Mouse (Mus musculus) embryonic facial prominence, embryonic 14.5 days (tissue): ENCODE data around the gene Dnm3. TPM values are rescaled to one million over a fixed set of nuclear protein-coding genes. Genes with fewer than 3 reads are reported as not detected.

Experiments
- ATAC-seq: fragments of 200-750 bp; cut with Nextera tagmentation; 2 replicates; pipeline ENCODE4 v1.8.0; 2017; ENCODE audit warnings: low read depth, moderate number of reproducible peaks, moderate TSS enrichment
- DNase-seq: peaks from one replicate; pipeline ENCODE4 v3.0.0-alpha.2; 2015; ENCODE audit warnings: low spot score
- H3K27ac ChIP-seq: fragments of 300-500 bp; sonication (generic); replicated peaks from 2 replicates; pipeline ENCODE4 v1.5.1; 2014; ENCODE audit warnings: low read depth, mild to moderate bottlenecking, low read length, moderate library complexity
- H3K27me3 ChIP-seq: fragments of 300-500 bp; sonication (generic); replicated peaks from 2 replicates; pipeline ENCODE4 v1.6.1; 2014; ENCODE audit warnings: low read length; ENCODE audit not compliant: control insufficient read depth, insufficient read depth
- H3K36me3 ChIP-seq: fragments of 300-500 bp; sonication (generic); 2 replicates; pipeline ENCODE4 v1.6.1; 2014; ENCODE audit warnings: low read length, mixed read lengths; ENCODE audit not compliant: control insufficient read depth, insufficient read depth
- H3K4me1 ChIP-seq: fragments of 300-500 bp; sonication (generic); 2 replicates; pipeline ENCODE4 v1.6.1; 2014; ENCODE audit warnings: antibody characterized with exemption, low read length; ENCODE audit not compliant: control insufficient read depth, insufficient read depth
- H3K4me2 ChIP-seq: fragments of 300-500 bp; sonication (generic); 2 replicates; pipeline ENCODE4 v1.6.1; 2014; ENCODE audit warnings: low read depth, mild to moderate bottlenecking, low read length, moderate library complexity, mixed read lengths
- H3K4me3 ChIP-seq: fragments of 300-500 bp; sonication (generic); 2 replicates; pipeline ENCODE4 v1.5.1; 2014; ENCODE audit warnings: low read depth, mild to moderate bottlenecking, low read length
- H3K9ac ChIP-seq: fragments of 300-500 bp; sonication (generic); 2 replicates; pipeline ENCODE4 v1.6.1; 2014; ENCODE audit warnings: low read depth, mild to moderate bottlenecking, low read length, moderate library complexity, mixed read lengths
- H3K9me3 ChIP-seq: fragments of 300-500 bp; sonication (generic); 2 replicates; pipeline ENCODE4 v1.6.1; 2016; ENCODE audit warnings: low read length; ENCODE audit not compliant: control insufficient read depth
- WGBS: fragments of 180-500 bp; shearing (Covaris S2); extraction: QIAGEN DNeasy Blood & Tissue Kit; methylation state at CpG from one replicate; pipeline ENCODE4 v1.1.7; 2014; 5-methylcytosine and 5-hydroxymethylcytosine counted together
- polyA plus RNA-seq: library from polyadenylated mRNA; unstranded; fragments of >200 nt; fragmentation: Nextera tagmentation; extraction: Ambion mirVana; gene quantifications from 2 replicates; pipeline ENCODE4 v1.2.1, GENCODE M21; 2014

Dnm3 gene
- polyA plus RNA-seq: 9.1 and 10.7 TPM in 2 replicates

DNA sequence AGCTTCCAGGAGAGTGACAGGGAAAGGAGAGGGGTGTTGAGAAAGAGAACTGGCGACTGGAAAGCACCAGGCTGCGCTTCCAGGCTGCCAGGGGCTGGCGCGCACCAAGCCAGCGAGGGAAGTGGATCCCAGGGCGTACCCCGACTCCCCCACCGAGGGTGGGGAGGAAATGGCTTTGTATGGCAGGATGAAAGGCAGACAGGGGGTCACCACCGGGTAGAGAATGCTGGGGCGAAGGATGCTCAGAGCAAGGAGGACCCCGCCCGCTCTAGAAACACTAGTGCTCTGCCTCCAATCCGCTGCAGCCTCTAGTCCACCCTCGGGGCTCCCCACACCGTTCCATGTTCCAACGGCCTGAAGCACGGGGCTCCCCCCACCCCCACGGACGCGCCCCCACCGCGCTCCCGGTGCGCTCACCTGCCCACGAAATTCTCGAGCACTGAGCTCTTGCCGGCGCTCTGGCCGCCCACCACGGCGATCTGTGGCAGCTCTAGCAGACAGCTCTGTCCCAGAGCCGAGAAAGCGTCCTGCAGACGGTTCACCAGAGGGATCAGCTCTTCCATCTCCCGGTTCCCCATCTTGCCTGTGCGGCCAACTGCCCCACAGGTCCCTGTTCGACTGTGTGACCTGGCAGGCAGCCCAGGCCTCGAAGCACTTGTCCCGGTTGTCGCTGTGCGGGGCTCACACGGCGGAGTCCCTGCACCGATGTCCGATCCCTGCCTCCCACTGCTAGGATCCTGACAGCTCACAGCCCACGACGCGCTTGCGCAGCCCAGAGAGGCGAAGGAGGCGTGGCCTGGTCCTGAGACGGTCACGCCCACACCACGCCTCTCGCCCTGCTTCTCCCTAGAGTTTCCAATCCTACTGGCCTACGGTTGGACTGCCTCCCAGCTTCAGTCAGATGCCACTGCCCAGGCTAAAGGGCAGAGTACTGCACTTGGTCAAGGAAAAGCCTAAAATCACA, at the start of gene Dnm3:
Gene Dnm3 (minus strand): TSS at position 789 of the 964 bp plus-strand sequence.
- Histone ChIP-seq H3K27me3 (peaks cover 33% of the 10 kb centered on the region), H3K27ac (no peak within 1 kb of the TSS), H3K4me2 (peak within 1 kb of the TSS; percentile 98), H3K9me3 (no peaks in the 10 kb centered on the region), H3K9ac (peak within 1 kb of the TSS; percentile 69), H3K4me3 (peak within 1 kb of the TSS; percentile 68), H3K36me3 (no peaks in the 10 kb centered on the region), H3K4me1 (peaks cover 8% of the 10 kb centered on the region)
- ATAC-seq (peak; percentile 99), DNase-seq (peak; percentile 95)
- 0% methylated on average over 21 of the region's 56 CpGs for WGBS

DNA sequence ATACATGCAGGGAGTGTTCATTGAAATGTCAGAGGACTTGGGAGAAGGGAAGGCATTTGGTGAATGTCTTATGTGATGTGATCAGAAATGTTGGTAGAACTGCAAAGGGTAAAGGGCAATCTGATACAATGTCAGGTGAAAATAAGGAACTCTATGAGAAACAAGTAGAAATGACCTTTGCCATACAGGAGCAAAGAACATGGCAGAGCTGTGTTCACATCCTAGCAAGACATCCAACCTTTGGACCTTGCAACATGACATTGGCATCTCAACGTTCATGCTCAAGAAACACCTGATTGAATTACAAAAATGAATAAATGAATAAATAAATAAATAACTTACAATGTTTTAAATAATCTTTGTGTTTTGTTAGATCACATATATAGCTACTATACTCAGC, 37.3 kb upstream of the Dnm3 start:
- H3K4me2 ChIP-seq: no peak overlapping the region
- H3K4me1 ChIP-seq: no peaks in the 10 kb centered on the region
- no peaks in the 10 kb centered on the region for H3K27me3 ChIP-seq
- no peaks in the 10 kb centered on the region for H3K9me3 ChIP-seq
- H3K4me3 ChIP-seq: no peak overlapping the region
- H3K36me3 ChIP-seq: no peaks in the 10 kb centered on the region
- ATAC-seq (no peak), DNase-seq (no peak)
- H3K27ac ChIP-seq: no peak overlapping the region
- 79% methylated on average over 1 of the region's 1 CpGs for WGBS
- no peak overlapping the region for H3K9ac ChIP-seq

DNA sequence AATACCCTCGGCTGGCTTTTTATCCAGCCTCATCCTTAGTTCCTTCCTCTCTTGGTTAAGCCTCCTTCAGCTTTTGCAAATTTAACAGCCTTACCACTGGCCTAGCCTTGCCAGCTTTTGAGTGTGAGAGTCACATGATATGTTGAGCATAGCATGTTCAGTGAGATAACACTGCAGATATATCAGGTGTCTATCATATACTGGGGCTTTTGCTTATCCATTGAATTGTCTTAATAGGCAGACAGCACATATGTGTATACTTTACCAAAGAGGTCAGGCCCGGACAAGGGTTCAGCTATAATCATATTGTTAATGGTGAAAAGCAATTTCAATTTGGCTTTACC, 32.2 kb upstream of the Dnm3 start:
- H3K36me3 ChIP-seq: no peaks in the 10 kb centered on the region
- DNase-seq (no peak), ATAC-seq (no peak)
- H3K4me1 ChIP-seq: no peaks in the 10 kb centered on the region
- H3K9me3 ChIP-seq: no peaks in the 10 kb centered on the region
- WGBS: 71% methylated on average over 2 of the region's 2 CpGs
- no peaks in the 10 kb centered on the region for H3K27me3 ChIP-seq
- no peak overlapping the region for H3K9ac ChIP-seq
- H3K27ac ChIP-seq: no peak overlapping the region
- no peak overlapping the region for H3K4me3 ChIP-seq
- H3K4me2 ChIP-seq: no peak overlapping the region

DNA sequence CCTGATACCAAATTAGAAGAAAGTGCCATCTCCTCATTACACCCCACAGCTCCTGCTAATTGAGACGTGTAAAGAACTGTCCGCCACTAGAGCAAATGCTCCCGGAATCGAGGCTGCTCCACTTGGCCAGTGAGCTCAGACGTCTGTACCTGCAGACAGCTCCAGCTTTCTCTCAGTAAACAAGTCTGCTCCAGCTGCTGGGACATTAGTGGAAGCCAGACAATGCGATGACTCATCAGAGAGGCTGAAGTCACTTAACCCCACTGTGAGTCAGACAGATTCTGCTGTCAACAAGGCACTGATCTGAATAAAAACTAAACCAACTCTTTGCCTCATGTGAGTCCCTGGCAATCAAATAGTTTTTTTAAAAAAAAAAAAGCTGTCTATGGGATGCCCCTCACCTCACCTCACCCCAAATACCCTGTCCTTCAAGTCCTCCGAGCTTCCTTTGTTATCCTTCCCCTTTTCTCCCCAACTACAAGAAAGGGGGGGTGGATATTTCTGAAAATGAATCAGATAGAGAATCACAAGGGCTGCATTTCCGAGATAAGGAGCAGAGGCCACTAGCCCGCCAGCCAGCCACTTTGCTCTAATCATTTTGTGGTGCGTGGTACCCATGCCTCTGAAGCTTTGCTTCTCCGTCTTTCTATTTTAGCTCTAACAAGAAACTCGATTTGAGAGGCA, 31.6 kb upstream of the Dnm3 start:
- no peak overlapping the region for H3K9ac ChIP-seq
- H3K9me3 ChIP-seq: no peaks in the 10 kb centered on the region
- WGBS: 51% methylated on average over 12 of the region's 12 CpGs
- DNase-seq: peak; percentile 71
- H3K4me3 ChIP-seq: no peak overlapping the region
- H3K36me3 ChIP-seq: no peaks in the 10 kb centered on the region
- H3K27ac ChIP-seq: no peak overlapping the region
- H3K27me3 ChIP-seq: no peaks in the 10 kb centered on the region
- H3K4me2 ChIP-seq: no peak overlapping the region
- ATAC-seq: no peak; the same call in 1 of the 2 replicates
- H3K4me1 ChIP-seq: no peaks in the 10 kb centered on the region

DNA sequence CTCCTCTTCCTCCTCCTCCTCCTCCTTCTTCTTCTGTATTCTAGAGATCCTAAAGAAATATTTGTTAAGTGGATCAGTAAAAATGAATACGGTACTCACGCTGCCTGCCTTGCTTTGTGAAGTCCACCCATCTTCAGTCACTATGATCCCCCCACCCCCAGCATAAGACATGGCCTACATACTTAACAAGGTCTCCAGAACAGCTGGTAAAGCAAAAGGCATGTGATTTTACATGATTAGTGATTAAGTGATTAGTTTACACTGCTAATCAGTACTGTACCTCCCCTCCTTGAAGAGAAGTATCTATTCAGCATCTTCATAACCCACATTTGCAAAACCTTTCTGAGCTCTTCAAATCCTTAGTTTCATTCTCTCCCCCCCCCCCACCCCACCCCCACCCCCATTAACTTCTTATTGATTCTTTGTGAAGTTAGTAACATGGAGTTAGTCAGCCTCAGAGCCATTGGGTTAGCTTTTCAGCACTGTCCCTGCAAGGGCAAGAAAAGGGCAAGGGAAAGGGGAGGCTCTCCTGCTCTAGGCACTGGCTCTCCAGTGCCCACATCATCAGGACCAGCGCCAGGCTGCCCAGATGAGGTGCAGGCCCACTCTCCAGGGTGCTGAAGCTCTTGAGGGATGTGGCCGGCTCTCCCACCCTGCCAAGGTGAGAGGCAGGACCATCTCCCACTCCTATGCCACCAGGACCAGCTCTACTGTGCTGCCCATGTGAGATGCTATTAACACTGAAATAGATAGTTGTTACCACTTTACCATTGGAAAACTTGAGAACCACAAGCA, 30.6 kb upstream of the Dnm3 start:
- Histone ChIP-seq H3K9ac (no peak overlapping the region), H3K4me1 (no peaks in the 10 kb centered on the region), H3K4me2 (no peak overlapping the region), H3K9me3 (no peaks in the 10 kb centered on the region), H3K27ac (no peak overlapping the region), H3K36me3 (no peaks in the 10 kb centered on the region), H3K4me3 (no peak overlapping the region), H3K27me3 (no peaks in the 10 kb centered on the region)
- 71% methylated on average over 4 of the region's 4 CpGs for WGBS
- no peak for ATAC-seq
- no peak for DNase-seq

DNA sequence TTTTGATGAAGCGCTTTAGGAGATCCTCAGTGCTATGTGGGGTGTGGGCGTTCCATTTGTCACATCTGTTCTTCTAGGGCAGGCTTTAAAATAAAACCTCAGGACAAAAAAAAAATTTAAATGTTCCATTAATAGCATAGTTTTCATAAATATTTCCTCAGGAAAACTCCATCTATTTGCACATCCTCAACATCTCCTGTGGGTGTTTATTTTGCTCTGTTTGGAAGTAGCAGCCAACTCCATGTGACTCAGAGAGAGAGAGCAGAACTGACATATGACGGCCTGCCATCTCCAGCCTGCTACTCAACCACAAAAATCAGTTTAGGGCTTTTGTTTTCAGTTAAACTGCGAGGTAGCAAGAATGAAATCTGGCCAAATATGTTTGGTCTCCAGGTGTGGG, 28.7 kb upstream of the Dnm3 start:
- Histone ChIP-seq H3K36me3 (no peaks in the 10 kb centered on the region), H3K9me3 (no peaks in the 10 kb centered on the region), H3K4me2 (no peak overlapping the region), H3K27ac (no peak overlapping the region), H3K4me3 (no peak overlapping the region), H3K9ac (no peak overlapping the region), H3K27me3 (no peaks in the 10 kb centered on the region), H3K4me1 (no peaks in the 10 kb centered on the region)
- 70% methylated on average over 4 of the region's 4 CpGs for WGBS
- DNase-seq (no peak), ATAC-seq (no peak)

DNA sequence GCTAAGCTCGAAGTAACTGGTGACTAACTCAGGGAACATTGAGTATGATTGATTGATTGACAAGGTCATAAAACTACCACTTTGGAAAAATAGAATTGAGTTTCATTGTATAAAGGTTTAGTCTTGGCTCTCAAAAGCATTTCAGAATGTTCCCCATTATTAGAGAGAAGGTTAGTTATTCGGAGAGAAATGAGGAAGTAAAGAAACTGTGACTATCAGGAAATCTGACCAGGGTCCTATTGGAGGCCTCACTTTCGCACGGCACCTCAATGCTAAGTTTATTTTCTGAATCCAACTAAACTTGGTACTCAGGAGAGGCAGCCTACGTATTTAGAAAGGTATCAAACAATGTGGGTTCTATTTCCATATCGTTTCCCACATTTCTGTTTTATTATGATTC, 27.8 kb upstream of the Dnm3 start:
- WGBS: 83% methylated on average over 6 of the region's 6 CpGs
- H3K4me3 ChIP-seq: no peak overlapping the region

DNA sequence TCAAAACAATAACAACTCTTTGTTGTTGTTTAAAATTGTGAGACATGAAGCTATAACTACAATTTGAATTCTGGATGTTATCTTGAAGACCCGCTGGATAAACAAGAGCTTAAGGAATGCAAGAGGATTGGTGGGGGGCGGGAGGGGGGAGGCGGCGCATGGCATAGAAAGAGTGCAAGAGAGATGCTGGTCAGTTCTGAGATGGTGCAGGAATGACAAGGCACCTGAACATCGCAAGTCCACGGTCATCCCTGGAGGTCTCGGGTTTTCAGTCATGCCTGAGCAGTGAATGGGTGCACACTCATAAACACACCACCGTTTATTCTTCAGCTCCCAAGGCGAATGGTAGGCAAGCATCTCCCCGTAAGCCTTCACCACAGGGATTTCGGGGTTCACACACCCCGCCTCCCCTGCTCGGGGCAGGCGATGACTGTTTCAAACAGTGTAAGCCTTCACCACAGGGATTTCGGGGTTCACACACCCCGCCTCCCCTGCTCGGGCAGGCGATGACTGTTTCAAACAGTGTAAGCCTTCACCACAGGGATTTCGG, 1.2 kb downstream of the Dnm3 start:
- H3K36me3 ChIP-seq: no peaks in the 10 kb centered on the region

More for the DNA sequence above, 27.8 kb upstream of the Dnm3 start:
- DNase-seq (no peak), ATAC-seq (no peak)
- Histone ChIP-seq H3K9me3 (no peaks in the 10 kb centered on the region), H3K27me3 (no peaks in the 10 kb centered on the region), H3K36me3 (no peaks in the 10 kb centered on the region), H3K9ac (no peak overlapping the region), H3K4me2 (no peak overlapping the region), H3K4me1 (no peaks in the 10 kb centered on the region), H3K27ac (no peak overlapping the region)

More for the DNA sequence above, 1.2 kb downstream of the Dnm3 start:
- H3K9me3 ChIP-seq: no peaks in the 10 kb centered on the region
- peak overlapping the region; percentile 98 for H3K4me2 ChIP-seq
- peaks cover 33% of the 10 kb centered on the region for H3K27me3 ChIP-seq
- 0 out of 2 replicates have a peak, but pooled peaks have one; percentile 4 for ATAC-seq
- peak overlapping the region; percentile 68 for H3K4me3 ChIP-seq
- DNase-seq: no peak
- H3K9ac ChIP-seq: 0 out of 2 replicates have a peak overlapping the region, but pooled peaks have one; percentile 1
- WGBS: 3% methylated on average over 19 of the region's 19 CpGs
- no peak overlapping the region for H3K27ac ChIP-seq
- H3K4me1 ChIP-seq: peaks cover 8% of the 10 kb centered on the region
